Mouse (Mus musculus): ENCODE measurements around the gene Slc16a5.

Slc16a5 gene

DNA sequence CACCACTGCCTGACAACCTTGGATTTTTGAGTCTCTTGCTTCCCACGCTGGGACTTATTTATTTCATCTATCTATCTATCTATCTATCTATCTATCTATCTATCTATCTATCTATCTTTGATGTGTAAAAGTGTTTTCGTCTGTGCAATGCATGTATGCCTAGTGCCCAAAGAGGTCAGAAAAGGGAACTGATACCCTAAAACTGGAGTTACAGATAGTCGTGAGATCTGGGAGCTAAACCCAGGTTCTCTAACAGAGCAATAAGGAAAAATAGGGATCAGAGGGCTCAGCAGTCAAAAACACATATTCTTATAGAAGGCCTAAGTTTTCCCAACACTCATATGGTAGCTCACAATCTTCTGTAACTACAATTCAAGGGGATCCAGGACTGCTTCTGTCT, 57.3 kb downstream of the Slc16a5 start:
- DNase-seq, result no peak

DNA sequence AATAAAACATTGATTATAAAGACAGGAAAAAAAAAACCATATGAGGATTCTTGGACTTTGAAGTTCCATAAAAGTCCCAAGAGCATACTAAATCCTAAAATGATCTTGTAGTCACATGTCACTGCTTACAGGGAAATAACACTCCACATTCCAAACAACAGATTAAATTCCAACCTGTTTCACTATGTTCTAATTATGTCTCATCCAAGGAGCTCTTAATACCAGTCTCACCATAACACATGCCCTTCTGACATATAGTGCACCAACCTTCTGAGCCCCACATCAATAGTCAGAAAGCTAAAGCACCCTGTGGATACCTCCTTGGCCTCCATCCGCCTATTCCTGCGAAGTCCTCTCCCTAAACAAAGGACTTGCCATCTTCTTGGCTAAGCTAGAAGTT, 57.9 kb downstream of the Slc16a5 start:
- DNase-seq, result no peak

DNA sequence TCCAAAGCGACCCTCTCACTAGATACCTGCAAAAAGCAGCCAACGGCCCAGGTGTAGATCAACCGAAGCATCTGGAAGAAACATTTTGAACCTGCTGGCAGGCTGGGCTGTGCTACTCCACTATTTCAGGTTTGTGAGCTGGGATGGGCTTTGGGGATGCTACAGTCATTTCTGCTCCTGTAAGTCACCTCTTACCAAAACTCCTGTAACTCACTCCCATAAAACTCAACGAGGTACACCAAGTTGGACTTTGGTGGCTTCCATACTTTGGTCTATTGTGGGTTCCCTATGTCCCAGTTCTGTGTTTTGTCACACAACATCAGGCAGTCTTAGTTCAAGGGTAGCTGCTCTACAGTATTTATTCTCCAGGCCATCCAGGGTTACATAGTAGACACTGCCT, 58.8 kb downstream of the Slc16a5 start:
- no peak for DNase-seq

DNA sequence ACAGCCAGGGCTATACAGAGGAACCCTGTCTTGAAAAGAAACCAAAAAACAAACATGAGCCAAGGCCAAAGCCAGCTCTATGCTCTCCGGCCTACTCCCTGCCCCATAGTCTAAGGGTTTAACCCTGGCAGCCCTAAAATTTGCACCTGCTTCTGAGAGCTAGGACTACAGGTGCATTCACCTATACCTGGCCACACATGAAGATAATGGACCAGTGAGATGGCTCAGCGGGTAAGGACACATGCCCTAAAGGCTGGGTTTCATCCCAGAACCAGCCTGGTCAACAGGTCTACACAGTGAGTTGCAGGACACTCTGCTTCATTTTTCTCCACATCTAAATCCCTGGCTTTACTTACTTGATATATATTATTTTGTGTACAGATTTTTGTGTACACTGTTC, 60.0 kb downstream of the Slc16a5 start:
- no peak for DNase-seq

DNA sequence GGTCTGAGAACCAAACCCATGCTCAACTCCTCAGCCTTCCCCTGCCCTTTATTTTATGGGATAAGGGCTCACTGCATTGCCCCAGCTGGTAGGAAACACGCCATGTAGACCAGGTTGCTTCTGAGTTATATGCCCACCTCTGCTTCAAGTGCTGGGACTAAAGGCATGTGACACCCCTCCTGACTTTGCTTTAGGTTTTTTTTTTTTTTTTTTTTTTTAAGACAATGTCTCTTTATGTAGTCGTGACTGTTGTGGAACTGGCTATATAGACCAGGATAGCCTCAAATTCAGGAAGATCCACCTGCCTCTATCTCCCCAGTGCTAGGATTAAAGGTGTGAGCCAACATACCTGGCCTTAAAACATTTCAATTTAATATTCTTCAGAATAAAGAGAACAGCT, 60.4 kb downstream of the Slc16a5 start:
- DNase-seq, result no peak

All from right cerebral cortex, adult 18-20 months (tissue).